In genomic region chr4:14290436-14291152, GRCm38 (mm10) we compare ENCODE assay signal across 21 mouse cellular contexts.
DNase-seq lines count a peak whose midpoint lies in the region; TF ChIP-seq lines count a peak whose summit lies in the region.
"Had no signal": no experiment of that assay in that cellular context is flagged by ENCODE, and none has a peak within 500 bp of the region (broad histone marks: within the 10 kb centered on the region; RNA-seq: fewer than 3 reads in every experiment).

No protein-coding gene starts in this region.

- TF ChIP-seq EP300 in MEL (IDR thresholded peaks at IDR 0.05; ENCODE audit: low read depth in 1 of 2, low read length in 2 of 2) = peak; percentile 60 to 90

- peak overlapping the region; percentile 54 for H3K4me2 ChIP-seq in myocyte (ENCODE audit: low read depth)
- H3K4me2 ChIP-seq: embryonic facial prominence, embryonic 15.5 days; hindbrain, embryonic 12.5 days; midbrain, embryonic 15.5 days had no signal

- DNase-seq in heart, embryonic 10.5 days (ENCODE audit: low spot score) = no peak
- DNase-seq in heart, adult 8-10 months (ENCODE audit: low spot score) = no peak
- peak; percentile 6 for DNase-seq in heart, postnatal 4 days
- no peak for DNase-seq in heart, postnatal 36 days
- peak; percentile 85 for DNase-seq in MEL (ENCODE audit: low read depth, low spot score)
- no peak for DNase-seq in cerebellum, postnatal 36 days
- no peak for DNase-seq in embryo, embryonic 10.5 days (ENCODE audit: low spot score)
- DNase-seq: cerebellum, adult 9-11 months; embryo, embryonic 11 days; gastrocnemius, postnatal 25 days; kidney, adult 8-10 months; kidney, postnatal 36 days; lung, postnatal 10 days; retina, postnatal 1 day; thymus, adult 2 months had no signal

- intact Hi-C loops in heart, postnatal 36 days (cut with DNase I) = no loop called here

- peak overlapping the region; percentile 47; the same call in 1 of the 2 replicates for H3K27ac ChIP-seq in heart, embryonic 10.5 days
- peak overlapping the region; percentile 96 for H3K27ac ChIP-seq in MEL (ENCODE audit: control insufficient read depth, low read depth, low read length)
- H3K27ac ChIP-seq: embryonic facial prominence, embryonic 15.5 days; hindbrain, embryonic 12.5 days; midbrain, embryonic 15.5 days had no signal

- no peak overlapping the region for H3ac ChIP-seq in myocyte (ENCODE audit: control insufficient read depth, insufficient read length)

- TF ChIP-seq POLR2A in MEL (IDR thresholded peaks at IDR 0.05; ENCODE audit: control insufficient read depth in 1 of 2, insufficient read depth in 1 of 2, low read depth in 1 of 2, low read length in 2 of 2, poor library complexity in 1 of 2) = peak; percentile 34 to 41; a peak in 1 of 4 replicates
- TF ChIP-seq POLR2A in myocyte (IDR thresholded peaks at IDR 0.05; ENCODE audit: insufficient read length, low read depth) = no peak

- H3K4me3 ChIP-seq in heart, embryonic 10.5 days = peak overlapping the region; percentile 18; the same call in 1 of the 2 replicates
- H3K4me3 ChIP-seq in MEL (ENCODE audit: control insufficient read depth in 1 of 2, insufficient read depth in 1 of 2, low read depth in 2 of 2, low read length in 2 of 2) = peak overlapping the region; percentile 75 to 77
- H3K4me3 ChIP-seq in myocyte = peak overlapping the region; percentile 30
- H3K4me3 ChIP-seq: embryonic facial prominence, embryonic 15.5 days; hindbrain, embryonic 12.5 days; megakaryocyte, embryonic 14.5 days; midbrain, embryonic 15.5 days had no signal

- H3K79me2 ChIP-seq in MEL (ENCODE audit: control insufficient read depth, insufficient read depth, low read length, poor library complexity) (peaks cover 19% of the 10 kb centered on the region), myocyte (ENCODE audit: control insufficient read depth, insufficient read depth) (no peaks in the 10 kb centered on the region)

- 46% methylated on average over 18 of the region's 18 CpGs for WGBS in heart, embryonic 10.5 days

- H3K36me3 ChIP-seq in heart, embryonic 10.5 days = no peaks in the 10 kb centered on the region
- peaks cover 0 to 35% of the 10 kb centered on the region in 2 experiments; a peak in 2 of 4 replicates for H3K36me3 ChIP-seq in MEL (ENCODE audit: control insufficient read depth in 1 of 2, insufficient read depth in 2 of 2, low read length in 2 of 2)
- H3K36me3 ChIP-seq in myocyte (ENCODE audit: control insufficient read depth, insufficient read depth) = no peaks in the 10 kb centered on the region
- H3K36me3 ChIP-seq: embryonic facial prominence, embryonic 15.5 days; hindbrain, embryonic 12.5 days; midbrain, embryonic 15.5 days had no signal

- no peak for TF ChIP-seq RAD21 in MEL (IDR thresholded peaks at IDR 0.05; ENCODE audit: low read depth, low read length)

- no peak for TF ChIP-seq CTCF in MEL (IDR thresholded peaks at IDR 0.05 in 2 of 3, conservative IDR thresholded peaks at IDR 0.05 in 1 of 3; ENCODE audit: control insufficient read depth in 1 of 3, insufficient read depth in 1 of 3, low read depth in 2 of 3, low read length in 3 of 3, poor library complexity in 1 of 3, severe bottlenecking in 1 of 3)

- H3K9ac ChIP-seq in MEL (ENCODE audit: control insufficient read depth, low read depth, low read length, poor library complexity, severe bottlenecking) = peak overlapping the region; percentile 81
- H3K9ac ChIP-seq: embryonic facial prominence, embryonic 15.5 days; hindbrain, embryonic 12.5 days; midbrain, embryonic 15.5 days had no signal

- no peaks in the 10 kb centered on the region for H3K9me3 ChIP-seq in heart, embryonic 10.5 days
- no peaks in the 10 kb centered on the region for H3K9me3 ChIP-seq in MEL (replicated peaks; ENCODE audit: insufficient read depth, low read length)
- H3K9me3 ChIP-seq: embryonic facial prominence, embryonic 15.5 days; hindbrain, embryonic 12.5 days; midbrain, embryonic 15.5 days had no signal

- no peaks in the 10 kb centered on the region for H3K27me3 ChIP-seq in heart, embryonic 10.5 days (ENCODE audit: insufficient read depth, poor library complexity, severe bottlenecking)
- H3K27me3 ChIP-seq in MEL (ENCODE audit: control insufficient read depth in 1 of 2, insufficient read depth in 2 of 2, low read length in 2 of 2) (no peaks in the 10 kb centered on the region), myocyte (ENCODE audit: control insufficient read depth, insufficient read depth, insufficient read length) (no peaks in the 10 kb centered on the region)
- H3K27me3 ChIP-seq: embryonic facial prominence, embryonic 15.5 days; hindbrain, embryonic 12.5 days; megakaryocyte, embryonic 14.5 days; midbrain, embryonic 15.5 days; Patski had no signal

- H3K4me1 ChIP-seq in heart, embryonic 10.5 days = peaks cover 10% of the 10 kb centered on the region
- peaks cover 6 to 16% of the 10 kb centered on the region in 2 experiments for H3K4me1 ChIP-seq in MEL (ENCODE audit: control insufficient read depth in 1 of 2, insufficient read depth in 2 of 2, low read length in 2 of 2)
- H3K4me1 ChIP-seq: embryonic facial prominence, embryonic 15.5 days; hindbrain, embryonic 12.5 days; megakaryocyte, embryonic 14.5 days; midbrain, embryonic 15.5 days had no signal

TF ChIP-seq in MEL, 35 proteins besides CTCF, POLR2A, EP300 and RAD21 (continues in another document):
- TF ChIP-seq MYB (IDR thresholded peaks at IDR 0.05; ENCODE audit: low read depth, low read length) (peak; percentile 73), TBP (IDR thresholded peaks at IDR 0.05; ENCODE audit: low read depth, low read length) (peak; percentile 85), USF1 (IDR thresholded peaks at IDR 0.05; ENCODE audit: low read depth, low read length) (no peak), SMC3 (IDR thresholded peaks at IDR 0.05; ENCODE audit: low read depth, low read length) (no peak), CHD1 (IDR thresholded peaks at IDR 0.05; ENCODE audit: low read depth, low read length) (0 out of 2 replicates have a peak, but pooled peaks have one; percentile 11), HCFC1 (IDR thresholded peaks at IDR 0.05; ENCODE audit: low read depth, low read length) (no peak; the same call in 1 of the 2 replicates), E2F4 (IDR thresholded peaks at IDR 0.05; ENCODE audit: borderline replicate concordance, low read depth, low read length) (no peak), BHLHE40 (IDR thresholded peaks at IDR 0.05; ENCODE audit: borderline replicate concordance, low read depth, low read length) (no peak), POLR2AphosphoS2 (IDR thresholded peaks at IDR 0.05; ENCODE audit: low read length) (no peak), GABPA (IDR thresholded peaks at IDR 0.05; ENCODE audit: low read depth, low read length) (no peak), POLR2AphosphoS5 (IDR thresholded peaks at IDR 0.05; ENCODE audit: borderline replicate concordance, low read depth, low read length) (no peak), MAFK (IDR thresholded peaks at IDR 0.05; ENCODE audit: borderline replicate concordance, low read depth, low read length) (no peak), MXI1 (IDR thresholded peaks at IDR 0.05; ENCODE audit: low read depth, low read length) (peak; percentile 51), GATA1 (IDR thresholded peaks at IDR 0.05; ENCODE audit: low read depth, low read length) (peak; percentile 60), RCOR1 (IDR thresholded peaks at IDR 0.05; ENCODE audit: low read depth, low read length) (peak; percentile 58), ZC3H11A (IDR thresholded peaks at IDR 0.05; ENCODE audit: low read depth, low read length) (no peak), NRF1 (IDR thresholded peaks at IDR 0.05; ENCODE audit: insufficient read depth, low read depth, low read length, poor library complexity, severe bottlenecking) (no peak), SIN3A (IDR thresholded peaks at IDR 0.05; ENCODE audit: low read length) (peak; percentile 29; the same call in 1 of the 2 replicates), MYC (IDR thresholded peaks at IDR 0.05; ENCODE audit: low read depth, low read length) (peak; percentile 51; the same call in 1 of the 2 replicates), MAZ (IDR thresholded peaks at IDR 0.05; ENCODE audit: low read depth, low read length) (no peak)

TF ChIP-seq in myocyte, 11 proteins besides CTCF, POLR2A, EP300 and RAD21:
- TF ChIP-seq SRF (IDR thresholded peaks at IDR 0.05; ENCODE audit: control insufficient read depth, insufficient read length, low read depth) = no peak
- no peak for TF ChIP-seq CEBPB (IDR thresholded peaks at IDR 0.05; ENCODE audit: insufficient read depth, poor library complexity, severe bottlenecking)
- no peak for TF ChIP-seq E2F4 (IDR thresholded peaks at IDR 0.05; ENCODE audit: insufficient read depth)
- TF ChIP-seq USF1 (IDR thresholded peaks at IDR 0.05; ENCODE audit: low read depth) = no peak
- no peak for TF ChIP-seq REST (IDR thresholded peaks at IDR 0.05; ENCODE audit: insufficient read depth, insufficient read length)
- no peak for TF ChIP-seq TCF3 (IDR thresholded peaks at IDR 0.05; ENCODE audit: insufficient read length, low read depth)
- no peak for TF ChIP-seq POLR2AphosphoS2 (IDR thresholded peaks at IDR 0.05; ENCODE audit: insufficient read length, low read depth)
- no peak for TF ChIP-seq MAX (IDR thresholded peaks at IDR 0.05; ENCODE audit: low read depth)
- TF ChIP-seq TCF12 (IDR thresholded peaks at IDR 0.05; ENCODE audit: insufficient read depth, poor library complexity, severe bottlenecking) = no peak
- TF ChIP-seq MYOG (IDR thresholded peaks at IDR 0.05; ENCODE audit: control insufficient read depth in 1 of 3, insufficient read depth in 1 of 3, insufficient read length in 2 of 3, low read depth in 2 of 3) = no peak
- TF ChIP-seq MYOD1 (IDR thresholded peaks at IDR 0.05; ENCODE audit: control insufficient read depth in 1 of 3, insufficient read length in 2 of 3, low read depth in 2 of 3) = no peak

Comparison
In these comparisons a context has a peak if more than half of its experiments do, and no peak if none do; other contexts are left out.
1. DNase-seq: peak in heart, postnatal 4 days (single experiment) and MEL (single experiment); none in heart, embryonic 10.5 days (single experiment), heart, adult 8-10 months (single experiment), heart, postnatal 36 days (0 of 2), cerebellum, postnatal 36 days (0 of 2) and embryo, embryonic 10.5 days (single experiment).
2. H3K4me3 ChIP-seq: peak in every context shown above with its lines; median percentile 76 in MEL; 30 in myocyte; 18 in heart, embryonic 10.5 days.